Mouse (Mus musculus): ENCODE measurements at regions not wholly inside any gene's neighbourhood (a gene's known extent, or its start where the extent isn't known, plus 50 kb on each side); places are given as distances from the start of the nearest gene placed in this dataset.

GRCm38 (mm10) chr6:31040783-31041182, 81.9 kb upstream of the Klf14 start:
- DNase-seq (ENCODE audit: low spot score) (no peak), ATAC-seq (ENCODE audit: low FRiP score, low read depth) (no peak)
- Histone ChIP-seq H3K36me3 (ENCODE audit: control insufficient read depth, insufficient read depth, low read length) (no peaks in the 10 kb centered on the region), H3K4me1 (ENCODE audit: control insufficient read depth, insufficient read depth, low read length) (no peaks in the 10 kb centered on the region), H3K4me2 (replicated peaks; ENCODE audit: low read depth, low read length, severe bottlenecking) (no peak overlapping the region), H3K27me3 (ENCODE audit: control insufficient read depth, insufficient read depth, low read length) (no peaks in the 10 kb centered on the region), H3K9me3 (ENCODE audit: control insufficient read depth, low read length) (no peaks in the 10 kb centered on the region), H3K9ac (ENCODE audit: low read depth, low read length, severe bottlenecking) (no peak overlapping the region), H3K4me3 (replicated peaks; ENCODE audit: low read length) (no peak overlapping the region), H3K27ac (replicated peaks; ENCODE audit: low read depth, low read length) (no peak overlapping the region)
- TF ChIP-seq POLR2A (IDR thresholded peaks at IDR 0.05; ENCODE audit: borderline replicate concordance, extremely low read depth, insufficient read depth, insufficient read length), result no peak
- WGBS, result 88% methylated on average over 6 of the region's 6 CpGs

- no peak for TF ChIP-seq POLR2A (IDR thresholded peaks at IDR 0.05; ENCODE audit: borderline replicate concordance, extremely low read depth, insufficient read depth, insufficient read length)
- ATAC-seq (ENCODE audit: low FRiP score, low read depth), result no peak
- Histone ChIP-seq H3K36me3 (ENCODE audit: control insufficient read depth, insufficient read depth, low read length) (no peaks in the 10 kb centered on the region), H3K4me3 (replicated peaks; ENCODE audit: low read length) (no peak overlapping the region), H3K9me3 (ENCODE audit: control insufficient read depth, low read length) (no peaks in the 10 kb centered on the region), H3K4me2 (replicated peaks; ENCODE audit: low read depth, low read length, severe bottlenecking) (no peak overlapping the region), H3K4me1 (ENCODE audit: control insufficient read depth, insufficient read depth, low read length) (no peaks in the 10 kb centered on the region), H3K9ac (ENCODE audit: low read depth, low read length, severe bottlenecking) (no peak overlapping the region), H3K27me3 (ENCODE audit: control insufficient read depth, insufficient read depth, low read length) (no peaks in the 10 kb centered on the region), H3K27ac (replicated peaks; ENCODE audit: low read depth, low read length) (no peak overlapping the region)
- no peak for DNase-seq (ENCODE audit: low spot score)
- WGBS, result 96% methylated on average over 4 of the region's 4 CpGs
These were observed 84.5 kb upstream of the Klf14 start for GRCm38 (mm10) chr6:31043368-31043767.

GRCm38 (mm10) chr6:31043919-31044318, 85.0 kb upstream of the Klf14 start:
- Histone ChIP-seq H3K9ac (ENCODE audit: low read depth, low read length, severe bottlenecking) (no peak overlapping the region), H3K9me3 (ENCODE audit: control insufficient read depth, low read length) (no peaks in the 10 kb centered on the region), H3K4me3 (replicated peaks; ENCODE audit: low read length) (no peak overlapping the region), H3K27ac (replicated peaks; ENCODE audit: low read depth, low read length) (no peak overlapping the region), H3K27me3 (ENCODE audit: control insufficient read depth, insufficient read depth, low read length) (no peaks in the 10 kb centered on the region), H3K4me2 (replicated peaks; ENCODE audit: low read depth, low read length, severe bottlenecking) (no peak overlapping the region), H3K4me1 (ENCODE audit: control insufficient read depth, insufficient read depth, low read length) (no peaks in the 10 kb centered on the region), H3K36me3 (ENCODE audit: control insufficient read depth, insufficient read depth, low read length) (no peaks in the 10 kb centered on the region)
- no peak for TF ChIP-seq POLR2A (IDR thresholded peaks at IDR 0.05; ENCODE audit: borderline replicate concordance, extremely low read depth, insufficient read depth, insufficient read length)
- no peak for ATAC-seq (ENCODE audit: low FRiP score, low read depth)
- no peak for DNase-seq (ENCODE audit: low spot score)
- WGBS, result 93% methylated on average over 3 of the region's 3 CpGs

- H3K4me3 ChIP-seq (replicated peaks; ENCODE audit: low read length), result no peak overlapping the region
- H3K9ac ChIP-seq (ENCODE audit: low read depth, low read length, severe bottlenecking), result no peak overlapping the region
- no peaks in the 10 kb centered on the region for H3K9me3 ChIP-seq (ENCODE audit: control insufficient read depth, low read length)
- ATAC-seq (ENCODE audit: low FRiP score, low read depth), result no peak
- no peak for DNase-seq (ENCODE audit: low spot score)
- 59% methylated on average over 3 of the region's 3 CpGs for WGBS
- H3K4me2 ChIP-seq (replicated peaks; ENCODE audit: low read depth, low read length, severe bottlenecking), result no peak overlapping the region
- no peak for TF ChIP-seq POLR2A (IDR thresholded peaks at IDR 0.05; ENCODE audit: borderline replicate concordance, extremely low read depth, insufficient read depth, insufficient read length)
- H3K27me3 ChIP-seq (ENCODE audit: control insufficient read depth, insufficient read depth, low read length), result no peaks in the 10 kb centered on the region
- no peak overlapping the region for H3K27ac ChIP-seq (replicated peaks; ENCODE audit: low read depth, low read length)
- H3K4me1 ChIP-seq (ENCODE audit: control insufficient read depth, insufficient read depth, low read length), result no peaks in the 10 kb centered on the region
- no peaks in the 10 kb centered on the region for H3K36me3 ChIP-seq (ENCODE audit: control insufficient read depth, insufficient read depth, low read length)
These were observed 87.3 kb upstream of the Klf14 start for GRCm38 (mm10) chr6:31046197-31046596.

- no peak for DNase-seq (ENCODE audit: low spot score)
- no peak for ATAC-seq (ENCODE audit: low FRiP score, low read depth)
- no peaks in the 10 kb centered on the region for H3K9me3 ChIP-seq (ENCODE audit: control insufficient read depth, low read length)
- no peak overlapping the region for H3K4me2 ChIP-seq (replicated peaks; ENCODE audit: low read depth, low read length, severe bottlenecking)
- 60% methylated on average over 11 of the region's 11 CpGs for WGBS
- H3K4me3 ChIP-seq (replicated peaks; ENCODE audit: low read length), result no peak overlapping the region
- H3K9ac ChIP-seq (ENCODE audit: low read depth, low read length, severe bottlenecking), result no peak overlapping the region
- H3K36me3 ChIP-seq (ENCODE audit: control insufficient read depth, insufficient read depth, low read length), result no peaks in the 10 kb centered on the region
- no peaks in the 10 kb centered on the region for H3K4me1 ChIP-seq (ENCODE audit: control insufficient read depth, insufficient read depth, low read length)
- H3K27ac ChIP-seq (replicated peaks; ENCODE audit: low read depth, low read length), result no peak overlapping the region
- no peaks in the 10 kb centered on the region for H3K27me3 ChIP-seq (ENCODE audit: control insufficient read depth, insufficient read depth, low read length)
- TF ChIP-seq POLR2A (IDR thresholded peaks at IDR 0.05; ENCODE audit: borderline replicate concordance, extremely low read depth, insufficient read depth, insufficient read length), result no peak
These were observed 90.2 kb upstream of the Klf14 start for GRCm38 (mm10) chr6:31048920-31049576.

All from limb, embryonic 14.5 days (tissue).